Mouse (Mus musculus): ENCODE results near the gene Stk38. TPM values are rescaled to one million over a fixed set of nuclear protein-coding genes. Genes with fewer than 3 reads are reported as not detected.

Gene Stk38
- polyA plus RNA-seq, 1 experiment from 2014 or later = 71.8 TPM

DNA sequence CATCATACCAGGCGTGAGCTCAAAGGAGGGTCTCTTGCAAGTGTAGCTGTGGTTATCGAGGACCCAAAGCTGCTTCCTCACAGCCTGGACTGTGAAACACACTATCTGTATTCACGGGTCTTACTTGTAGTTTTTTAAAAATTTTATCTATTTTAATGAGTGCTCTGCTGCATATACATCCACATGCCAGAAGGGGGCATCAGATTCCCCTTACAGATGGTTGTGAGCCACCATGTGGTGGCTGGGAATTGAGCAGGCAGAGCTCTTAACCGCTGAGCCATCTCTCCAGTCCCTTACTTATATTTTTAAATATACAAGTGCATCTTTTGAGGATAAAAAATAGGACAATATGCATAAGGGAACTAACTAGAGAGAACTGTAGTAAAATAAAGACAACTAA is 20.1 kb downstream of the Stk38 start:
- no peaks in the 10 kb centered on the region for H3K27me3 ChIP-seq (replicated peaks; ENCODE audit: control insufficient read depth, insufficient read depth, low read length)
- no peak overlapping the region for H3K9ac ChIP-seq (ENCODE audit: low read depth, low read length)
- H3K4me1 ChIP-seq (ENCODE audit: control insufficient read depth, insufficient read depth, low read depth, low read length) = no peaks in the 10 kb centered on the region
- H3K9me3 ChIP-seq (ENCODE audit: control insufficient read depth, low read length) = no peaks in the 10 kb centered on the region
- no peak overlapping the region for H3K4me2 ChIP-seq (ENCODE audit: low read length)
- WGBS = 68% methylated on average over 4 of the region's 4 CpGs
- H3K4me3 ChIP-seq (ENCODE audit: low read length) = no peak overlapping the region
- peaks cover 49% of the 10 kb centered on the region for H3K36me3 ChIP-seq (ENCODE audit: control insufficient read depth, insufficient read depth, low read length)
- H3K27ac ChIP-seq (ENCODE audit: low read depth, low read length) = no peak overlapping the region
- ATAC-seq = no peak

DNA sequence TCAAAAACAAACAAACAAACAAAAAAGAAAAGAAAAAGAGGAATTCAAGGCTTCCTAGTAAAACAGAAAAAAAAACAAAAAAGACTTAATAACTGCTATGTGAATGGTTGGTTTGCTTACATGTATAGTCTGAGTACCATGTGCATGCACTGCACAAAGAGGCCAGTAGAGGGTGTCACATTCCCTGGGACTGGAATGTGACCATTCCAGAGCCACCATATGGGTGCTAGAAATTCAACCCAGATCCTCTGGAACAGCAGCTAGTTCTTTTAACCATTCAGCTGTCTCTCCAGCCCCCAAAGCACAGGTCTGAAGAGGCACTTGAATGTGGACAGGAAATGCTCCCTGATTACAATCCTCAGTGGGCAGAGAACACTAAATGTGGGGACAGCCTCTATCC is 21.0 kb downstream of the Stk38 start:
- H3K4me1 ChIP-seq (ENCODE audit: control insufficient read depth, insufficient read depth, low read depth, low read length) = no peaks in the 10 kb centered on the region
- no peak overlapping the region for H3K27ac ChIP-seq (ENCODE audit: low read depth, low read length)
- no peaks in the 10 kb centered on the region for H3K27me3 ChIP-seq (replicated peaks; ENCODE audit: control insufficient read depth, insufficient read depth, low read length)
- no peak overlapping the region for H3K9ac ChIP-seq (ENCODE audit: low read depth, low read length)
- peaks cover 53% of the 10 kb centered on the region for H3K36me3 ChIP-seq (ENCODE audit: control insufficient read depth, insufficient read depth, low read length)
- H3K4me3 ChIP-seq (ENCODE audit: low read length) = no peak overlapping the region
- no peaks in the 10 kb centered on the region for H3K9me3 ChIP-seq (ENCODE audit: control insufficient read depth, low read length)
- ATAC-seq = no peak
- no peak overlapping the region for H3K4me2 ChIP-seq (ENCODE audit: low read length)

DNA sequence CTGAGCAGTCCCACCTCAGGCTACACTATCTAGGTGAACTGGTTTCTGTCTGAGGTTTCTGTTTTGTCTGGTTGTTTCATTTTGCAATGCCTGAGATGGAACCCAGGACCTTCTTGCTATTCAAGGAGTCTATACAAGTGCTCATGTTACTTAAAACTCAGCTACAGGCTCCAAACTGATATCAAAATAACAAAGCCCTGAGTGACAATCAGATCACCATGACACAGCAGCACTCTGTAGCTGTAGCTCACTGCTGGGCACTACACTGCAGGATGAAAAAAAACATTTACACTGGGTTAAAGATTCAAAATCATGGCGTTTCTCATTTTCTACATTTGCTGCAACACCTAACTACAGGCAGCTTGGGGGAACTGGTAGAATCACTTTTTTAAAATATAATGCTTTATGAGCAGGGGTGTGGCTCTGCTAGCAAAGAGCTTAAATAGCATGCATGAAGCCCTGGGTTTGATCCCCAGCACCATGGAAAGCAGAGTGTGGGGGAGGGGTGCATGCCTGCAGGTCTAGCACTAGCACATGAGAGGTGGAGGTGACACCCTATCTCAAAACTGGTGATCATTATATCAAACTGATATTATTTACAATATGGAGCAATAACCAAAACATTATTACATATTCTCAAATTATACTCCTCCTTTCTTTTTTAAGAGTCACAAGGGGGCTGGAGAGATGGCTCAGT is 22.9 kb downstream of the Stk38 start:
- H3K4me1 ChIP-seq (ENCODE audit: control insufficient read depth, insufficient read depth, low read depth, low read length) = no peaks in the 10 kb centered on the region
- no peaks in the 10 kb centered on the region for H3K9me3 ChIP-seq (ENCODE audit: control insufficient read depth, low read length)
- 97% methylated on average over 1 of the region's 1 CpGs for WGBS
- no peak overlapping the region for H3K4me2 ChIP-seq (ENCODE audit: low read length)
- no peak overlapping the region for H3K4me3 ChIP-seq (ENCODE audit: low read length)
- H3K9ac ChIP-seq (ENCODE audit: low read depth, low read length) = no peak overlapping the region
- no peak for ATAC-seq
- H3K27ac ChIP-seq (ENCODE audit: low read depth, low read length) = no peak overlapping the region
- peaks cover 48% of the 10 kb centered on the region for H3K36me3 ChIP-seq (ENCODE audit: control insufficient read depth, insufficient read depth, low read length)
- no peaks in the 10 kb centered on the region for H3K27me3 ChIP-seq (replicated peaks; ENCODE audit: control insufficient read depth, insufficient read depth, low read length)

DNA sequence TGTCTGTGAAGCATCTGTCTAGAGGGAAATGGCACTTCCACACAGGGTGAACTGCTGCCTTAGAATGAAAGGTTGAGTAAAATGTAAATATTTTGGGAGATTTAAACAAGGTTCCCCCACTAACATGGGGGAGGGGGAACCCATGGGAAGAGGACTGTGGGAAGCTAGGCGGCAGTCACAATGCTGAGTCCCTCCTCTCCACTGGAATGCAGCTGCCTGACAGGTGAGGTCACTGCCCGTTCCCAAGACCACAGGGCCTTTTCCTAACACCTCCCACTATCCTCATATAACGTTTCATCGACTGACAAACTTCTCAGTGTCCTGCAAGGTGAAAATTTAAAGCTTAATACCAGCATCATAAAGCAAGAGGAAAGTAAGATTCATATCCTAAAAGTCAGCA is 25.2 kb downstream of the Stk38 start:
- no peaks in the 10 kb centered on the region for H3K9me3 ChIP-seq (ENCODE audit: control insufficient read depth, low read length)
- H3K9ac ChIP-seq (ENCODE audit: low read depth, low read length) = no peak overlapping the region
- no peak overlapping the region for H3K4me3 ChIP-seq (ENCODE audit: low read length)
- no peak for ATAC-seq
- 59% methylated on average over 4 of the region's 4 CpGs for WGBS
- H3K27me3 ChIP-seq (replicated peaks; ENCODE audit: control insufficient read depth, insufficient read depth, low read length) = no peaks in the 10 kb centered on the region
- no peak overlapping the region for H3K27ac ChIP-seq (ENCODE audit: low read depth, low read length)
- H3K36me3 ChIP-seq (ENCODE audit: control insufficient read depth, insufficient read depth, low read length) = peaks cover 45% of the 10 kb centered on the region
- no peaks in the 10 kb centered on the region for H3K4me1 ChIP-seq (ENCODE audit: control insufficient read depth, insufficient read depth, low read depth, low read length)
- H3K4me2 ChIP-seq (ENCODE audit: low read length) = no peak overlapping the region

DNA sequence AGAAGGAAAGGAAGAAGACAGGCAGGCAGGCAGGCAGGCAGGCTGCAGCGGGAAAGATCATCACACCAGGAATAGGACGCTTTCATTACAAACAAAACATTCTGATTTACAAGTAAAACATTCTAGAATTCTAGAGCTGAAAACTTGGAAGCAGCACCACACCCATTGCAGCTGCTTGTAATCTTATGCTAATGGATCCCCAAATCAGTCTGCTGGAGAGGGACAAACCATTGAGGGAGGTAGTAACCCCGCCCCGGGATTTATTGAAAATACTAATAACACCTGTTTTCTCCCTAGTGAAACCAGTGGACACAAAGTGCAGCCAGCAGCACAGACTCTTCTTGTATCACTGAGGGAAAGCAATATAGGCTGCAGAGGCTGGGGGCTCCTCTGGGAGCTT is 26.7 kb downstream of the Stk38 start:
- WGBS = 89% methylated on average over 4 of the region's 4 CpGs
- H3K36me3 ChIP-seq (ENCODE audit: control insufficient read depth, insufficient read depth, low read length) = peaks cover 39% of the 10 kb centered on the region

DNA sequence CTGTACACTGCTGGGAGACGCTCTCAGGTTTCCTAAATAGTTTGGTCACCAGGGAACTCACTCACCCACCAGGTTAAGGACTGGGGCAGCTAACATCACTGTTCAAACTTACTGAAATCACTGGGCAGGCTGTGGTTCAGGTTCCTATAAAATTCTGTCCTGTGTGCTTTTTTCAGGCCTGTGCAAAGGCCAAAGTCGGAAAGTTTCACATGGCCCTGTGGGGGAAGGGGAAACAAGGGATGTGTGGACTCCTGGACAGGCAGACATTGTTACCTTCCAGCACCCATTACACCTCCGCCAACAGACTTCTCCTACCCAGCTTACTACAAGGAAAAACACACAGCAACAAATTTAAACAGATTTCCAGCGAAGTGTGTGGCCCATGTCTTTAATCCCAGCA is 28.7 kb downstream of the Stk38 start:
- no peak overlapping the region for H3K4me3 ChIP-seq (ENCODE audit: low read length)
- 91% methylated on average over 4 of the region's 4 CpGs for WGBS
- H3K36me3 ChIP-seq (ENCODE audit: control insufficient read depth, insufficient read depth, low read length) = peaks cover 46% of the 10 kb centered on the region
- H3K9ac ChIP-seq (ENCODE audit: low read depth, low read length) = no peak overlapping the region
- no peaks in the 10 kb centered on the region for H3K27me3 ChIP-seq (replicated peaks; ENCODE audit: control insufficient read depth, insufficient read depth, low read length)
- no peak for ATAC-seq
- H3K9me3 ChIP-seq (ENCODE audit: control insufficient read depth, low read length) = no peaks in the 10 kb centered on the region
- no peak overlapping the region for H3K4me2 ChIP-seq (ENCODE audit: low read length)
- no peak overlapping the region for H3K27ac ChIP-seq (ENCODE audit: low read depth, low read length)
- H3K4me1 ChIP-seq (ENCODE audit: control insufficient read depth, insufficient read depth, low read depth, low read length) = no peaks in the 10 kb centered on the region

More for the DNA sequence above, 26.7 kb downstream of the Stk38 start:
- Histone ChIP-seq H3K9me3 (ENCODE audit: control insufficient read depth, low read length) (no peaks in the 10 kb centered on the region), H3K4me1 (ENCODE audit: control insufficient read depth, insufficient read depth, low read depth, low read length) (no peaks in the 10 kb centered on the region), H3K27ac (ENCODE audit: low read depth, low read length) (no peak overlapping the region), H3K27me3 (replicated peaks; ENCODE audit: control insufficient read depth, insufficient read depth, low read length) (no peaks in the 10 kb centered on the region), H3K4me2 (ENCODE audit: low read length) (no peak overlapping the region), H3K4me3 (ENCODE audit: low read length) (no peak overlapping the region), H3K9ac (ENCODE audit: low read depth, low read length) (no peak overlapping the region)
- no peak for ATAC-seq

DNA sequence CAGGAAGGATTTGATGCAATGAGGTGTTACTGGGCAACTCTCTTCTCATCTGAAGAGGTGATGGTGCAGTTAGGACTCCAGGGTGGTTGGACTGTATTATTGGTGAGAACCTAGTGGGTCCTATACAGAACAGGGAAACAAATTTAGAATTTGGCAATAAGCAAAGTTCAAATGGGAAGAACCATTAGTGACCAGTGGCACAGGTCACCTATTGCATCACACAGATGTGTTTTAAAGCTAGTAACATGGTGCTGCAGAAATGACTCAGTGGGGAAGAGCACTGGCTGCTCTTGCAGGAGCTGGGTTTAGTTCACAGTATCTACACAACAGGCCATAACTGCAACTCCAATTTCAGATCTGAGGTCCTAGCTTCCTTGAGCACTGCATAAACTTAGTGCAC is 37.7 kb downstream of the Stk38 start:
- H3K36me3 ChIP-seq (ENCODE audit: control insufficient read depth, insufficient read depth, low read length) = peaks cover 66% of the 10 kb centered on the region
- H3K27ac ChIP-seq (ENCODE audit: low read depth, low read length) = no peak overlapping the region
- H3K9me3 ChIP-seq (ENCODE audit: control insufficient read depth, low read length) = no peaks in the 10 kb centered on the region
- ATAC-seq = no peak
- H3K4me3 ChIP-seq (ENCODE audit: low read length) = no peak overlapping the region
- H3K4me1 ChIP-seq (ENCODE audit: control insufficient read depth, insufficient read depth, low read depth, low read length) = no peaks in the 10 kb centered on the region
- no peak overlapping the region for H3K4me2 ChIP-seq (ENCODE audit: low read length)
- no peaks in the 10 kb centered on the region for H3K27me3 ChIP-seq (replicated peaks; ENCODE audit: control insufficient read depth, insufficient read depth, low read length)
- H3K9ac ChIP-seq (ENCODE audit: low read depth, low read length) = no peak overlapping the region

DNA sequence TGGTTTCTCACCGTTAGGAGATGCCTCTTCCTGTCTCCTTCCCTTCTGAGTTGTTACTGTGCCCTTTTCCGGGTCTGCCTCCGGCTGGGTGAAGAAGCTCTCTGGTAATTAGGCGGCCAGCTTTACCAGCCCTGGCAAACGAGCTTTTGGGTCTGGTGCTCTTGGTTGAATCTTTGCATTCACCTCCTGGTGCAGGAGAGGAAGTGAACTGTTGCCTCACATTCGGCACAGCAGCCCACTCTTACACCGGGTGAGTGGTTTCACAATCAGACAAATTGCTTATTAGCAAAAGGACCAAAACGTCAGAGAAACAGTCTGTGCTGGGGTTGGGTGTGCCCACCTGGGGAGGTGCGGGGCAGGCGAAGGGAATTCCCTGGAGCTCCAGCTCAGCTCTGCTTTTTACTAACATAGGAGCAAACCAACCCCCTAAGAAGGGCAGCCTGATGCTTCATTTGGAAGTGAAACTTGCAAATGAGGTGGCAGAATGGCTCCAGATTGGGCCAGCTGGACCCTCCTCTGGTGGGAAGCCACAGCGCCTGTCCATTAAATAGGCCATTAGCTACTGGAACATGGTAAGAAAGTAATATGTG is 40.7 kb downstream of the Stk38 start:
- WGBS = 75% methylated on average over 11 of the region's 11 CpGs
- Histone ChIP-seq H3K36me3 (ENCODE audit: control insufficient read depth, insufficient read depth, low read length) (peaks cover 64% of the 10 kb centered on the region), H3K4me3 (ENCODE audit: low read length) (no peak overlapping the region), H3K27me3 (replicated peaks; ENCODE audit: control insufficient read depth, insufficient read depth, low read length) (no peaks in the 10 kb centered on the region), H3K27ac (ENCODE audit: low read depth, low read length) (no peak overlapping the region), H3K9ac (ENCODE audit: low read depth, low read length) (no peak overlapping the region), H3K4me1 (ENCODE audit: control insufficient read depth, insufficient read depth, low read depth, low read length) (no peaks in the 10 kb centered on the region), H3K4me2 (ENCODE audit: low read length) (no peak overlapping the region), H3K9me3 (ENCODE audit: control insufficient read depth, low read length) (no peaks in the 10 kb centered on the region)
- ATAC-seq = no peak

DNA sequence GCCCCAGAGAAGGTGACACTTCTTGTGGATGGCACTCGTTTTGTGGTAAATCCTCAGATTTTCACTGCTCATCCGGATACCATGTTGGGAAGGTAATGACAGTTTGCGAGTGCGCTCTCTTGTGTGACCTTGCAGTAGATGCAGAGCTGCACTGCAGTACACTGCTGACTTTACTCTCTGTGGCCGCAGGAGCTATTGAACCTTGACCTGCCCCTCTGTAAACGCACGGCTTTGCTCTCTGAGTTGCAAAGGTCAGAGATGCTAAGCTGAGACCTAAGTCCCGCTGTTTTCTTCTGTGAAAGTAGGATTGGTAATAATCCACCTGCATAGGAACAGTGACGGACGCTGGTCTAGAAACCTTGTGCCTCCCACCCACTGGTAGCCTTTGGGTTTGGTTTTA is 46.2 kb downstream of the Stk38 start:
- Histone ChIP-seq H3K4me2 (ENCODE audit: low read length) (no peak overlapping the region), H3K27me3 (replicated peaks; ENCODE audit: control insufficient read depth, insufficient read depth, low read length) (no peaks in the 10 kb centered on the region), H3K36me3 (ENCODE audit: control insufficient read depth, insufficient read depth, low read length) (peaks cover 42% of the 10 kb centered on the region), H3K9ac (ENCODE audit: low read depth, low read length) (no peak overlapping the region), H3K27ac (ENCODE audit: low read depth, low read length) (no peak overlapping the region), H3K9me3 (ENCODE audit: control insufficient read depth, low read length) (no peaks in the 10 kb centered on the region), H3K4me3 (ENCODE audit: low read length) (no peak overlapping the region), H3K4me1 (ENCODE audit: control insufficient read depth, insufficient read depth, low read depth, low read length) (no peaks in the 10 kb centered on the region)
- ATAC-seq = no peak
- WGBS = 84% methylated on average over 10 of the region's 10 CpGs
